Mouse (Mus musculus): ENCODE data around the gene Olfr147.
"Not testable (repeated sequence)": the region's sequence is repeated elsewhere in the genome, so short reads cannot be mapped to it uniquely, and the experiment has no call there.

Olfr147 gene

DNA sequence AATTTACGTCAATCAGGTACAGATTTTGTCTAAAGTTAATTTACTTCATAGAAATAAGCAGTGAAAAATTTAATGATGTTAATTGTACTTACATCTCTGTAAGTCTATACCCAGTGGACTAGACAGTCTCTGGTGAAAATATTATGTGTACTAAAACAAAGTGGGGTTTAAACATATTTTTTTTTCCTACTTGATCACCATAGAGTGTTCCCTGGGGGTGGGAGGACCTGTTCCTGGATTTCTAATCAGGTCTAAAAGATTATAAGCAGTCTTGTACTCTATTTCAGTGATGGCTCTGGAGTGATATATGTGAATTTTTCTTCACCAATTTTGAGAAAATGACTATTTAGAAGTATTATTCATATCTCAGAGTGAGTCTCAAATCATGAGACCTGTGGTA is at the start of gene Olfr147:
Olfr147 (plus strand) TSS at position 301 of the 400 bp plus-strand sequence.
- in situ Hi-C loops (cut with MboI, MseI) = no loop called here

DNA sequence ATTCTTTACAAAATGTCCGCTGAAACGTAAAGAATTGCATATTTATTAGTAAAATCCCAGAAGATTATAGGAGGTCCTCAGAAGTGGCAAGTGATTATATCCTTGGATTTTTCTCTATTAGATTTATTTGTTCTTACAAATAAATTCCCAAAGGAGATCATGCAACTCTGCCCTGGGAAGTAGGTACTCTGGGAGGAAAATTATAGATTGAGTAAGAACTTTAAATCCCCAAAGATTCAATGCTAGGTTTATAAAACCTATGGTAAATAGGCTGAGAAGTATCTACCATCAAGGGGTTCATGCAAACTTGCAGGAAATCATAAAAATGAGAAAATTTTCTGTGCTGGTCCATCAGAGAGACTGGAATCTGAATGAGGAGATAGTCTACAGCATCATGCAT is 34.9 kb upstream of the Olfr147 start, which contains the start of gene Olfr250:
Olfr250 (plus strand) TSS at position 301 of the 400 bp plus-strand sequence.
- in situ Hi-C loops (cut with MboI, MseI) = no loop called here

DNA sequence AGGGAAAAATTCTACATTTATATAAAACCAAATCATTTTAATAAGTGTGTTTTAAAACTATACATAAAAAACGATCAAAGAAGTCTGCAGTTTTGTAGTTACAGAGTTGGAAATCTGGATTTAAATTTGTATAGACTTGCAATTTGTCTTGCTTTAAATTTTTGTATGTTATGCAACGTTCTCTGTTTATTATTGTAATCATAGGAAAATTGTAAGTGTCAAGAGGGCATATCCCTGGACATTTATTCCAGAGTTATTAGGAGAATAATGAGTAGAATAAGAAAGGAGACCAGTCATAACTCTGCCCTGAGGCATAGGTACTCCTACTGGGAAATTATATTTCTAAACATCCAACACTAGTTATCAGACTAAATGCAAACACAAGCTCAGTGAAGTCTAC is 24.7 kb upstream of the Olfr147 start, which contains the start of gene Olfr251:
Olfr251 (plus strand) TSS at position 301 of the 400 bp plus-strand sequence.
- in situ Hi-C loops (cut with MboI, MseI) = no loop called here

DNA sequence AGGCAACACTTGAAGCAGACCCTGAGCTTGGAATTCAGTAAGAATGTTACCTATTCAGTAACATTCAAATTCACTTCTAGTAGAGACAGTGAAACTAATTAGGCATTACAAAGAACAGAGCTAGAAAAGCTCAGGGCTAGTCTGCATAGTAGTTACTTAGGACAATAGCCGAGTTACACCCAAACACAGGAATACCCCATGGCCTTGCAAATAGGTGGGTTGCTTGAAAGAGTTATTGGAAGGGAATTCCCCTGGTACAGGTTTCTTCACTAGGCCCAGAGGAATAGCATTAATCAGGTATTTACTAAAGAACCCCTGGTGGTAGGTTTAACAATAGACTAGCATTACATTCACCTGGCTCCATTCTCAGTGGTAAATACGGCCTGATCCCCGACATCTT is 6.0 kb downstream of the Olfr147 start:
- in situ Hi-C loops (cut with MboI, MseI) = not testable (repeated sequence)

DNA sequence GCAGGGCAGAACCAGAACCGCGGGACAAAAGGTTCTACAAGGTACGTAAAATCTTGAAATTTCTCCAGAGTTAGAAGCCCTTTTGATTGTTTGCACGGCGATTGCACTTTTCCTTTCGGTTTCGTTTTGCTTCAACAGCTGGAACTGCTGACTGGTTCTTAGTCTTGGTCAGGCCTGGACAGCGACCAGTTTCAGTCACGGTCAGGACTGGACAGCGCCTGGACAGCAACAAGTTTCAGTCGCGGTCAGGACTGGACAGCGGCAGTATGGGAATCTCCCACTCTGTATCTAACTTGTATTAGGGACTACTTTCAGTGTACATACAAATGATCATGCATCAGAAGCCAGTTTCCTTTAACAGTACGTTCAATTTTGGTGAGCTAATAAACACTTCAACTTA is 12.0 kb downstream of the Olfr147 start:
- in situ Hi-C loops (cut with MboI, MseI) = not testable (repeated sequence)

DNA sequence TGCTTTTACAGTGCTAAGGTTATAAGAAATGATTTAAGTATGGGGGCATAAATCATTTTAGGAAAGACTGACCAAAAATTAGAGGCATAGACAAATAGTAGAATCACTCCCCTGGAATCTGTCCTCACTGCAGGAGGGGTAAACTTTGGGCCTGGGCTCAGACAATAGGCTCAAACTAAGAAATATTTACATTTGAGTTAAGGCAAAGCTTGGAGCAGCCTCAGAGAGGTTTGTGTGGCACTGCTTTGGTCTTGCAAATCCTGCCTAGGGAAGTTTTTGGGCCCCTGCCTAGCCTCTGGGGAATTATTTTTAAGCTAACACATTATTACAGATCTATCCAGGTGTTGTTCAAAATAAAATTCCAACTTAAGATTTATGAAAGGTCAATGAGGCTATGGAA is 22.3 kb downstream of the Olfr147 start:
- in situ Hi-C loops (cut with MboI, MseI) = no loop called here

DNA sequence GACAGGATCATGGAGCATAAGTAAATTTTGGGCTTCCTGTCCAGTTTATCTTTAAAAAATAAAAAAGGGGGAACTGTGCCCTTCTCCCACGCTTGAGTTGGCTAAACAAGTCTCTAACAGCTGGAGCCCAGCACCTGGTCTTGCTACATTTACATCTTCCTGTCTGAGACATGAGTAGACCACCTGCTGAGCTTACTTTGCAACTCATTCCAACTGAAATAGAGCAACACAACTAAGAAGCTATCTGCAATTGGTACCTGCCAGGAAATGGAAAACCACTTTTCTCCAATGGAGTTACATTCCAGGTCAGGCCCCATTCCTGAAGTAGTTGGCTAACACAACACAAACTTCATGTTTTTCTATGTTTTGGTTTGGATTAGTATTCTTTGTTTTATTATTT is 25.5 kb downstream of the Olfr147 start:
- in situ Hi-C loops (cut with MboI, MseI) = no loop called here

DNA sequence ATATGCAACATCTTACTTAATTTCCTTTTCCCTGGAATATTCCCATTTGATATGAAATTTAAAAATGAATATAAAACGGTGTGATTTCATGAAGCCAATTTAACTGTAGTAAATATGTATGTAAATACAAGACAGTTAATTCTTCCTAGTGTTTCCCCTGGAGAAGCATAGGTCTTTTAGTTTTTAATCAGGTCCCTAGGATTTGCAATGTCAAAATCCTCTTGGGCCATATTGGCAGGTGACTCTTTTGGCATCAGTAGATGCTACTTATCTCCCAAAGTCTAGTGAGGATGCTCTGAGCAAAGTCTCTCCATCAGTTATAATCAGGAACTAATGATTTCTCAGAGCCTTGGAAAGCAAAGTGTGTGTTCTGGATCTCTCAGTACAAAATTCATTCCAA is 27.7 kb downstream of the Olfr147 start, which contains the start of gene Olfr901:
Olfr901 (plus strand) TSS at position 301 of the 400 bp plus-strand sequence.
- in situ Hi-C loops (cut with MboI, MseI) = no loop called here

DNA sequence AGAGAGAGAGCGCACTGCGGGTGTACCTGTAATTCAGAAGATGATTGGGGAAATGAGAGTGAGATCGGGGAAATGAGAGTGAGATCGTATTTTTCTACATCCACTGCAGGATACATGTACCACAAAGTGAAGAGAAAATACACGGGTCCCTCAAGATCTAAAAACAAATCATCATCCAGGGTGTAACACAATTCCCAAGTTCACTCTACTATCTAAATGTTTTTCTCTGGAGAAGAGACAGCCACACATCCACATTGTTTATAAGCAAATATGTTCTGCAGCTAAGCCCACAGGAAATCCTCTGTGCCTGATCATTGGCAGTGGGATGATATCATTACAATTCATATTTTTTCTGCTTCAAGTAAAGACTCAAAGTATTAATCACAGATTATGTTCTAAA is 45.9 kb downstream of the Olfr147 start, which contains the start of gene Olfr902:
Olfr902 (plus strand) TSS at position 301 of the 400 bp plus-strand sequence.
- in situ Hi-C loops (cut with MboI, MseI) = no loop called here
